Mouse (Mus musculus): ENCODE results near the gene Npvf. TPM values are rescaled to one million over a fixed set of nuclear protein-coding genes. Genes with fewer than 3 reads are reported as not detected.

Npvf gene
- not detected for total RNA-seq (2021)
- long read RNA-seq, experiment 1 = 0 reads
- long read RNA-seq, experiment 2 = 0 reads

GRCm38 (mm10) chr6:50654356-50654755 is at the start of gene Npvf:
Gene Npvf (minus strand): TSS chr6:50654439.
- DNase-seq = no peak
- intact Hi-C loops (cut with DNase I) = no loop called here

GRCm38 (mm10) chr6:50689121-50689815 is 35.0 kb upstream of the Npvf start:
- DNase-seq = no peak
- intact Hi-C loops (cut with DNase I) = no loop called here

- intact Hi-C loops (cut with DNase I) = no loop called here
Measured at GRCm38 (mm10) chr6:50684646-50685415, 30.6 kb upstream of the Npvf start.

GRCm38 (mm10) chr6:50681491-50681890 is 27.3 kb upstream of the Npvf start:
- DNase-seq = no peak
- intact Hi-C loops (cut with DNase I) = no loop called here

More at GRCm38 (mm10) chr6:50684646-50685415, 30.6 kb upstream of the Npvf start:
- no peak for DNase-seq

- intact Hi-C loops (cut with DNase I) = no loop called here
- no peak for DNase-seq
Measured at GRCm38 (mm10) chr6:50680224-50681215, 26.3 kb upstream of the Npvf start.

- no peak for DNase-seq
- intact Hi-C loops (cut with DNase I) = loop anchor here (1.0 to 2.0 kb wide), 3 partner anchors 127 to 489 kb away; no protein-coding TSS in a partner anchor
Measured at GRCm38 (mm10) chr6:50679486-50679828, 25.2 kb upstream of the Npvf start.

GRCm38 (mm10) chr6:50678826-50679485 is 24.7 kb upstream of the Npvf start:
- intact Hi-C loops (cut with DNase I) = loop anchor here (1.0 to 2.0 kb wide), 3 partner anchors 127 to 490 kb away; no protein-coding TSS in a partner anchor

GRCm38 (mm10) chr6:50671191-50671590 is 17.0 kb upstream of the Npvf start:
- no peak for DNase-seq
- intact Hi-C loops (cut with DNase I) = no loop called here

More at GRCm38 (mm10) chr6:50678826-50679485, 24.7 kb upstream of the Npvf start:
- peak; percentile 74 to 82 for DNase-seq

- no peak for DNase-seq
- intact Hi-C loops (cut with DNase I) = no loop called here
Measured at GRCm38 (mm10) chr6:50666937-50667336, 12.7 kb upstream of the Npvf start.

GRCm38 (mm10) chr6:50665020-50665419 is 10.8 kb upstream of the Npvf start:
- intact Hi-C loops (cut with DNase I) = no loop called here
- no peak for DNase-seq

GRCm38 (mm10) chr6:50664193-50664592 is 10.0 kb upstream of the Npvf start:
- intact Hi-C loops (cut with DNase I) = no loop called here
- DNase-seq = no peak

- DNase-seq = no peak
- intact Hi-C loops (cut with DNase I) = no loop called here
Measured at GRCm38 (mm10) chr6:50662925-50663583, 8.8 kb upstream of the Npvf start.

- no peak for DNase-seq
- intact Hi-C loops (cut with DNase I) = no loop called here
Measured at GRCm38 (mm10) chr6:50661729-50662128, 7.5 kb upstream of the Npvf start.

- DNase-seq = no peak
- intact Hi-C loops (cut with DNase I) = no loop called here
Measured at GRCm38 (mm10) chr6:50658466-50658865, 4.2 kb upstream of the Npvf start.

GRCm38 (mm10) chr6:50658018-50658417 is 3.8 kb upstream of the Npvf start:
- intact Hi-C loops (cut with DNase I) = no loop called here
- no peak for DNase-seq

- DNase-seq = no peak
- intact Hi-C loops (cut with DNase I) = no loop called here
Measured at GRCm38 (mm10) chr6:50656426-50656825, 2.2 kb upstream of the Npvf start.

- no peak for DNase-seq
- intact Hi-C loops (cut with DNase I) = no loop called here
Measured at GRCm38 (mm10) chr6:50655925-50656324, 1.7 kb upstream of the Npvf start.

- no peak for DNase-seq
- intact Hi-C loops (cut with DNase I) = no loop called here
Measured at GRCm38 (mm10) chr6:50647656-50648055, 6.6 kb downstream of the Npvf start.

- DNase-seq = no peak
- intact Hi-C loops (cut with DNase I) = no loop called here
Measured at GRCm38 (mm10) chr6:50646659-50647058, 7.6 kb downstream of the Npvf start.
